Mouse (Mus musculus) liver, embryonic 18 days (tissue): ENCODE results near the gene Creb5. TPM values are rescaled to one million over a fixed set of nuclear protein-coding genes. Genes with fewer than 3 reads are reported as not detected.

ENCODE experiments used
- polyA plus RNA-seq: library from polyadenylated mRNA; depleted of rRNA; stranded (reverse); fragments of >200 nt; gene quantifications from 2 replicates; pipeline ENCODE4 v1.2.3, GENCODE M21; 2012; rRNA removed

Creb5 gene
- 0.05 and 0.08 TPM in 2 replicates for polyA plus RNA-seq

GRCm38 (mm10) chr6:53287038-53287561 lies at the start of gene Creb5:
Creb5 (plus strand) TSS chr6:53287270.

Other genes starting within 250 kb of the Creb5 start
- gene Jazf1, start 218.6 kb upstream of the Creb5 start, polyA plus RNA-seq: 2.0 and 2.1 TPM in 2 replicates